Mouse (Mus musculus): ENCODE results near the gene Zfp553. TPM values are rescaled to one million over a fixed set of nuclear protein-coding genes. Genes with fewer than 3 reads are reported as not detected.

The Zfp553 gene
- polyA plus RNA-seq, 1 experiment, result 16.1 TPM

DNA sequence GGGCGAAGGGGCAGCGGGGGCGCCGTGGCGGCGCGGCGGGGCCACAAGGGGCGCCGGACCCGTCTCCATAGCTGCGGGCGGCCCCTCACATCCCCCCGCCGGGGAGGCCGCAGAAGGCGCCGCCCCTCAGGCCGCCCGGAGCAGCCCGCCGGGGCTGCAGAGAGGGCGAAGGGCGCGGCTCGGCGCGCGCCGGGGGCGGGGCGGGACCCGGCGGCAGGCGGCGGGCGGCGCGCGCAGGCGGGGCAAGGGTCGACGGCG is 24.6 kb upstream of the Zfp553 start, which contains the start of gene Tbc1d10b:
Gene Tbc1d10b, minus strand, starts transcription at position 174 of the 258 bp plus-strand sequence.
- no peak for TF ChIP-seq MYOD1 (IDR thresholded peaks at IDR 0.05; ENCODE audit: control insufficient read depth, insufficient read length, low read depth)
- no peak for TF ChIP-seq MYOG (IDR thresholded peaks at IDR 0.05; ENCODE audit: control insufficient read depth, extremely low read depth, insufficient read length)
- TF ChIP-seq CEBPB (IDR thresholded peaks at IDR 0.05; ENCODE audit: low read depth), result no peak
- no peak for TF ChIP-seq CTCF (IDR thresholded peaks at IDR 0.05; ENCODE audit: control insufficient read depth, insufficient read depth, insufficient read length)
- no peak for TF ChIP-seq USF1 (IDR thresholded peaks at IDR 0.05; ENCODE audit: low read depth)
- no peak for TF ChIP-seq MAX (IDR thresholded peaks at IDR 0.05)
- no peak for TF ChIP-seq FOSL1 (IDR thresholded peaks at IDR 0.05; ENCODE audit: insufficient read depth, low read length, poor library complexity, severe bottlenecking)
- Histone ChIP-seq H3K27me3 (ENCODE audit: control insufficient read depth, insufficient read depth, insufficient read length) (no peaks in the 10 kb centered on the region), H3K79me3 (ENCODE audit: low read depth) (peaks cover 36% of the 10 kb centered on the region), H3K36me3 (ENCODE audit: control insufficient read depth, insufficient read depth) (peaks cover 7% of the 10 kb centered on the region), H3ac (ENCODE audit: control insufficient read depth, insufficient read length, low read depth) (peak within 1 kb of the TSS; percentile 68), H3K4me3 (ENCODE audit: insufficient read depth, poor library complexity, severe bottlenecking) (peak within 1 kb of the TSS; percentile 83), H3K79me2 (ENCODE audit: control insufficient read depth, insufficient read depth) (peaks cover 49% of the 10 kb centered on the region)

DNA sequence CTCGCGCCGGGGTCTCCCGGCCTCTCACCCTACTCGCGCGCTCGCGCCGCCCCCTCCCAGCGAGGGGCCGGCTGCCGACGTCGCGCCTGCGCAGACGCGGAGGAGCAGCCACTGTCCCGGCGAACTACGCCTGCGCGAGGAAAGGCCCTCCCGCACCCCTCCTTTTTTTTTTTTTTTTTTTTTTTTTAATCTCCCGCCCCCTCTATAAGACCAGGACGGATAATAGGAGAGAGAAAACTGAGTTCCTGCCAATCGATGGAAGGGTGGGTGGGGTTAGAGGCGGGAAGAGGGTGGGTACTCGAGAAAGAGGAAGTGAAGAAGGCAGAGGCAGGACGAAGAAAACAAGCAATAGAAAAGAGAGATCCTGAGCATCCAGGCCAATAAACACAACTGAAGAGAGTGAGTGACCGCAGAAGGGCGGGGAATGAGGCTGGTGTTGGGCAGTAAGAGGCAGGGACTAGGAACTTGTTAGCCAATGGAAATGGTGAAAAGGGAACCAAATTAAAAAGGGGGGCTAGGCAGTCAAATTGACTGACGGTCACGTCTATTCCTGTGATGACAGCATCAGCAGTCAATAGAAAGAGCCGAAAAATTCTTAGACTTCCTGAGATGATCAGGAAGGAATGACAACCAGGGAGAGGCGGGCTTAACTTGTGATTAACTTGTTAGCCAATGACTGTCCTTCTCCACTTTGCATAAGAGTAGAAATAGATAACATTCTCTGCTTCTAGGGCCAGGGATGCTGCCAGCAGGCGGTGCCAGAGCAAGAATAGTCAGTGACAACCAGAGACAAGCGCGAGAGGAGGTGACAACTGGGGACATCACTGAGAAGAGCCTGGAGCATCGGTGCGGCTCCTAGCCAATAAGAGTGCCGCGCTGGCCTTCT is 24.1 kb upstream of the Zfp553 start, which contains the start of gene Mylpf:
Gene Mylpf, plus strand, starts transcription at position 338 of the 886 bp plus-strand sequence.
- H3K79me3 ChIP-seq (ENCODE audit: low read depth), result peaks cover 36% of the 10 kb centered on the region
- peaks cover 43% of the 10 kb centered on the region for H3K79me2 ChIP-seq (ENCODE audit: control insufficient read depth, insufficient read depth)
- H3ac ChIP-seq (ENCODE audit: control insufficient read depth, insufficient read length, low read depth), result peak within 1 kb of the TSS; percentile 68
- TF ChIP-seq CTCF (IDR thresholded peaks at IDR 0.05; ENCODE audit: control insufficient read depth, insufficient read depth, insufficient read length) (peak; percentile 11), MAX (IDR thresholded peaks at IDR 0.05) (no peak)
- peak within 1 kb of the TSS; percentile 83 for H3K4me3 ChIP-seq (ENCODE audit: insufficient read depth, poor library complexity, severe bottlenecking)
- H3K36me3 ChIP-seq (ENCODE audit: control insufficient read depth, insufficient read depth), result peaks cover 1% of the 10 kb centered on the region
- H3K27me3 ChIP-seq (ENCODE audit: control insufficient read depth, insufficient read depth, insufficient read length), result no peaks in the 10 kb centered on the region

DNA sequence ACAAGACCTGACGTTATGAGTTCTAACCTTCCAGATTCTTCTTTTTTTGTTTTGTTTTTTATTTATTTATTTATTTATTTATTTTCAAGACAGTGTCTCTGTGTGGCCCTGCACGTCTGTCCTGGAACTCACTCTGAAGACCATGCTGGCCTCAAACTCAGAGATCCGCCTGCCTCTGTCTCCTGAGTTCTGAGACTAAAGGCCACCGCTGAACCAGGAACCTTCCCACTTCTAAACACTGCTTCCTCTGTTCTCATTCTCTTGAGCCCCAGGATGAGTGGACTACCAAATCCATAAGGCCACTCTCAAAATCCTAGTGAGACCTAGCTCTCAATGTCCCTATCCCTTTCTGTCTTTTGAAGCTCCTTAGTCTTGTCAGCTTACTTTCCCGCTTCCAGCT is 23.0 kb upstream of the Zfp553 start:
- Histone ChIP-seq H3K4me3 (ENCODE audit: insufficient read depth, poor library complexity, severe bottlenecking) (no peak overlapping the region), H3K79me3 (ENCODE audit: low read depth) (peaks cover 29% of the 10 kb centered on the region), H3K27me3 (ENCODE audit: control insufficient read depth, insufficient read depth, insufficient read length) (no peaks in the 10 kb centered on the region), H3ac (ENCODE audit: control insufficient read depth, insufficient read length, low read depth) (no peak overlapping the region), H3K79me2 (ENCODE audit: control insufficient read depth, insufficient read depth) (peaks cover 33% of the 10 kb centered on the region), H3K36me3 (ENCODE audit: control insufficient read depth, insufficient read depth) (no peaks in the 10 kb centered on the region)
- TF ChIP-seq CEBPB (IDR thresholded peaks at IDR 0.05; ENCODE audit: low read depth) (no peak), MYOG (IDR thresholded peaks at IDR 0.05; ENCODE audit: control insufficient read depth, extremely low read depth, insufficient read length) (no peak), CTCF (IDR thresholded peaks at IDR 0.05; ENCODE audit: control insufficient read depth, insufficient read depth, insufficient read length) (no peak), MYOD1 (IDR thresholded peaks at IDR 0.05; ENCODE audit: control insufficient read depth, insufficient read length, low read depth) (no peak), USF1 (IDR thresholded peaks at IDR 0.05; ENCODE audit: low read depth) (no peak), MAX (IDR thresholded peaks at IDR 0.05) (no peak), FOSL1 (IDR thresholded peaks at IDR 0.05; ENCODE audit: insufficient read depth, low read length, poor library complexity, severe bottlenecking) (no peak)

DNA sequence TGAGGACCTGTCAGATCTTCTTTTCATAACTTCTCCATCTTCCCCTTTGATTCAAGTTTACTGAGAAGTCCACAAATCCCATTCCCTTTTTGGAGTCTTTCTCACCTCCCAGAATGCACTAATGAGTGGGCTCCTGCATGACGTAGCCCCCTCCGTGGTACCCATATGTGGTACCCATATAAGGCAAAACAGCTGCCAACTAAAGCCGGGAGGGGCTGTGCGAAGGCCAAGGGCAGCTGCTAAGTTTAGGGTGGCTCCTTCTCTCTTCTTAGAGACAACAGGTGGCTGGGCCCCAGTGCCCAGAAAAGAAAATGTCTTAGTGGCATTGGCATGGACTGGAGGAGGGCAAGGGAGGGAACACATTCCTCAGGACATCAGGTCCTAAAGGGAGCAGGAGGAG is 22.6 kb upstream of the Zfp553 start:
- Histone ChIP-seq H3K79me2 (ENCODE audit: control insufficient read depth, insufficient read depth) (peaks cover 28% of the 10 kb centered on the region), H3K79me3 (ENCODE audit: low read depth) (peaks cover 25% of the 10 kb centered on the region), H3ac (ENCODE audit: control insufficient read depth, insufficient read length, low read depth) (no peak overlapping the region), H3K36me3 (ENCODE audit: control insufficient read depth, insufficient read depth) (no peaks in the 10 kb centered on the region), H3K27me3 (ENCODE audit: control insufficient read depth, insufficient read depth, insufficient read length) (no peaks in the 10 kb centered on the region), H3K4me3 (ENCODE audit: insufficient read depth, poor library complexity, severe bottlenecking) (no peak overlapping the region)
- TF ChIP-seq USF1 (IDR thresholded peaks at IDR 0.05; ENCODE audit: low read depth) (no peak), MAX (IDR thresholded peaks at IDR 0.05) (no peak), MYOD1 (IDR thresholded peaks at IDR 0.05; ENCODE audit: control insufficient read depth, insufficient read length, low read depth) (no peak)

DNA sequence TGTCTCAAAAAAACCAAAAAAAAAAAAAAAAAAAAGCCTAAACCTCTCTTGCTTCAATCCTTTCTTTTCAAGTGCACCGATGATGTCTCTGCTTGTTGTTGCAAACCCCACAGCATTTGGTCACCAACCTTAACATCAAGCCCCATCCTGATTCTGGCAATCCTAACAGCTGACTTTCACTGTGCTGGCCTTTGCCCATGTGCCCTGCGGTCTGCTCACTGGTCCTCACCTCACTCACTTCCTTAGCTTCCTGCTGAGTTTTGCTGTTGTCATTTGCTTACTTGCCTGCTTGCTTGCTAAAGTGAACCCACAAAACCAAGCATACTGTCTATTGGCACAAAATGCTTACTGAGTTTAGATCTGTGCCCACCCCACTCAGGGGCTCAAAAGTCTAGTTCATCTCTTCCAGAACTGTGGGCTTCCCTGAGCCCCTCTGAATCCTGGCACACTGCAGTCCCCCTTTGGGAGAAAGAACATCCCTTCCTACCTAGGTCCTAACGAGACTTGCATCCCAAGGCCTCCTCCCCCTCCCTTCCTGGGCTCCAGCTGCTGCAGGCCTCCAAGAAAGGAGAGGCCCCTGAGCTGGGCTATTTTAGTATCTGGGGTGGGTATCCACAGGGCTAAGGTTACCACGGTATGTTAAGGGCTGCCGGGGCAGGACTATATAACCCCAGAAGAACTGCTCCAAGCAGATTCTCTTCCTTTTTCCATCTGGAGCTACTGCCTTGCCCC is 21.7 kb upstream of the Zfp553 start:
- no peak overlapping the region for H3ac ChIP-seq (ENCODE audit: control insufficient read depth, insufficient read length, low read depth)
- no peak overlapping the region for H3K4me3 ChIP-seq (ENCODE audit: insufficient read depth, poor library complexity, severe bottlenecking)
- peaks cover 19% of the 10 kb centered on the region for H3K79me2 ChIP-seq (ENCODE audit: control insufficient read depth, insufficient read depth)
- no peaks in the 10 kb centered on the region for H3K27me3 ChIP-seq (ENCODE audit: control insufficient read depth, insufficient read depth, insufficient read length)
- TF ChIP-seq FOSL1 (IDR thresholded peaks at IDR 0.05; ENCODE audit: insufficient read depth, low read length, poor library complexity, severe bottlenecking) (no peak), CTCF (IDR thresholded peaks at IDR 0.05; ENCODE audit: control insufficient read depth, insufficient read depth, insufficient read length) (no peak), CEBPB (IDR thresholded peaks at IDR 0.05; ENCODE audit: low read depth) (no peak)
- peaks cover 18% of the 10 kb centered on the region for H3K79me3 ChIP-seq (ENCODE audit: low read depth)
- no peaks in the 10 kb centered on the region for H3K36me3 ChIP-seq (ENCODE audit: control insufficient read depth, insufficient read depth)

All from C2C12 (cell line).